Mouse (Mus musculus) G1E (cell line): Measurements from ENCODE around the gene Cyp2b13. TPM values are rescaled to one million over a fixed set of nuclear protein-coding genes. Genes with fewer than 3 reads are reported as not detected.
"Not testable (repeated sequence)": the region's sequence is repeated elsewhere in the genome, so short reads cannot be mapped to it uniquely, and the experiment has no call there.

ENCODE experiments used
- ATAC-seq: 2 replicates; pipeline ENCODE4 v1.8.0; 2016; ENCODE audit warnings: mild to moderate bottlenecking; ENCODE audit not compliant: insufficient number of reproducible peaks, poor library complexity, low FRiP score, severe bottlenecking; ENCODE audit errors: extremely low read depth
- DNase-seq: peaks from one replicate; pipeline ENCODE4 v3.0.0; 2012; ENCODE audit warnings: low spot score
- H3K27me3 ChIP-seq: 2 replicates; pipeline ENCODE4 v1.6.1; 2012; ENCODE audit warnings: mild to moderate bottlenecking, low read length, inconsistent platforms; ENCODE audit not compliant: insufficient read depth
- H3K36me3 ChIP-seq: replicated peaks from 2 replicates; pipeline ENCODE3; 2012; ENCODE audit warnings: mild to moderate bottlenecking, inconsistent platforms
- H3K4me1 ChIP-seq: 2 replicates; pipeline ENCODE4 v1.6.1; 2012; ENCODE audit warnings: low read depth, low read length, inconsistent platforms, mixed read lengths; ENCODE audit not compliant: insufficient read depth
- H3K4me3 ChIP-seq: 2 replicates; pipeline ENCODE4 v1.5.1; 2012; ENCODE audit warnings: low read depth, mild to moderate bottlenecking, inconsistent platforms, low read length, moderate library complexity, mixed read lengths
- H3K9me3 ChIP-seq: replicated peaks from 2 replicates; pipeline ENCODE4 v1.6.1; 2012; ENCODE audit warnings: inconsistent platforms
- CTCF ChIP-seq: IDR thresholded peaks from 2 replicates; pipeline ENCODE4 v1.5.1; 2012; ENCODE audit warnings: low read depth, low read length, inconsistent platforms, mixed read lengths
- GATA1 ChIP-seq: IDR thresholded peaks from 2 replicates; pipeline ENCODE4 v1.6.1; 2012; ENCODE audit warnings: borderline replicate concordance, low read length, inconsistent platforms, mixed read lengths
- GATA2 ChIP-seq: IDR thresholded peaks from 2 replicates; pipeline ENCODE4 v1.6.1; 2012; ENCODE audit warnings: low read depth, low read length, inconsistent platforms, borderline replicate concordance
- POLR2AphosphoS5 ChIP-seq: IDR thresholded peaks from 2 replicates; pipeline ENCODE4 v1.6.1; 2012; ENCODE audit warnings: low read depth, low read length, inconsistent platforms; ENCODE audit not compliant: insufficient replicate concordance
- TAL1 ChIP-seq: conservative IDR thresholded peaks from 2 replicates; pipeline ENCODE4 v1.6.1; 2012; ENCODE audit warnings: low read depth, low read length, inconsistent platforms, mixed read lengths
- polyA plus RNA-seq: library from polyadenylated mRNA; stranded (reverse); fragments of >175 nt; gene quantifications from 2 replicates; pipeline ENCODE4 v1.2.3, GENCODE M21; 2012
- total RNA-seq, 2 experiments: library from RNA; stranded (forward) in 1 of 2; stranded (reverse) in 1 of 2; fragments of 200-1000 nt in 1 of 2; fragments of >200 nt in 1 of 2; fragmentation: Nextera tagmentation in 1 of 2; gene quantifications; 2 replicates each; pipeline ENCODE4 v1.2.3; 2014 to 2017

Cyp2b13 gene
- total RNA-seq (2014; fragmentation: Nextera tagmentation) (not detected in 2 replicates), total RNA-seq (2017) (not detected in 2 replicates), polyA plus RNA-seq (not detected in 2 replicates)

DNA sequence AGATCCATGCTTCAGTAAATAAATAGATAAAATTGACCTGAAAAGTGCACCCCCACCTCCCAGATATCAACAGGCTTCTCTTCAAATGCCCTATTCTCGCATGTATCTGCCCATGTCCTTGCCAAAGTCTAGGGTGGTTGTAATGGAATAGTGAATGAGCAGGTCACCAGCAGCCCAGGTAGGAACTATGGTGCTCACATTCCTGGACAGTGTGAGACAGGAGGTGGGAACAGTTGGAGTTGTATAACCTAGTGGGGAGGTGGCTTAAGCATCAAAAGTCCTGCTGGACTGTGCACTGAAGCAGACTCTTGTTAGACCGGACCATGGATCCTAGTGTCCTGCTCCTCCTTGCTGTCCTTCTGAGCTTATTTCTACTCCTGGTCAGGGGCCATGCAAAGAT lies at the start of gene Cyp2b13:
TSS of gene Cyp2b13 (plus strand) at position 301 of the 400 bp plus-strand sequence.
- H3K36me3 ChIP-seq, H3K9me3 ChIP-seq, H3K4me3 ChIP-seq, DNase-seq, H3K27me3 ChIP-seq, H3K4me1 ChIP-seq, ATAC-seq: not testable (repeated sequence)

DNA sequence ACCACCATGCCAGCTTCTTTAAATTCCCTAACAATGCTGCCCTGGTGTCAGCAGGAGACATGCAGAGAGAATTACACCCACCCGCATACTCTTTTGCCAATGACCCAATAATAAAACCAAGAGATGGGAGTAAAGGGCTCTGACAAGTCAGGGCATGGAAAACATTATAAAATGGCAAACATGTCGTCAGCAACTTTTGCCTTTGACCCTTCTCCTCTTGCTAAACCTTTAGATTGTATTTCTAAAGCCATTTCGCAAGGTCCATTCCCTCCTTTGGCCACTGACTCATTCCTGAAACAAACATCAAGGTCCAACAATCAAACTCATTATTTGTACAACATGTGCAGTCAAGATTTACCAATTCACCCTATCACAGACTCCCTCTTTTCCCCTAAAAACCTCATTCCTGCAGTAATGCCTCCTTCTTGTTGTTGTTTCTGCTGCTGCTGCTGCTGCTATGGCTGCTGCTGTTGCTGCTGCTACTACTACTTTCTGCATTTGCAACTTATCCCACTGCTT lies 41.4 kb upstream of the Cyp2b13 start:
- H3K4me3 ChIP-seq, H3K9me3 ChIP-seq, H3K4me1 ChIP-seq, H3K36me3 ChIP-seq, DNase-seq, H3K27me3 ChIP-seq, ATAC-seq: not testable (repeated sequence)

DNA sequence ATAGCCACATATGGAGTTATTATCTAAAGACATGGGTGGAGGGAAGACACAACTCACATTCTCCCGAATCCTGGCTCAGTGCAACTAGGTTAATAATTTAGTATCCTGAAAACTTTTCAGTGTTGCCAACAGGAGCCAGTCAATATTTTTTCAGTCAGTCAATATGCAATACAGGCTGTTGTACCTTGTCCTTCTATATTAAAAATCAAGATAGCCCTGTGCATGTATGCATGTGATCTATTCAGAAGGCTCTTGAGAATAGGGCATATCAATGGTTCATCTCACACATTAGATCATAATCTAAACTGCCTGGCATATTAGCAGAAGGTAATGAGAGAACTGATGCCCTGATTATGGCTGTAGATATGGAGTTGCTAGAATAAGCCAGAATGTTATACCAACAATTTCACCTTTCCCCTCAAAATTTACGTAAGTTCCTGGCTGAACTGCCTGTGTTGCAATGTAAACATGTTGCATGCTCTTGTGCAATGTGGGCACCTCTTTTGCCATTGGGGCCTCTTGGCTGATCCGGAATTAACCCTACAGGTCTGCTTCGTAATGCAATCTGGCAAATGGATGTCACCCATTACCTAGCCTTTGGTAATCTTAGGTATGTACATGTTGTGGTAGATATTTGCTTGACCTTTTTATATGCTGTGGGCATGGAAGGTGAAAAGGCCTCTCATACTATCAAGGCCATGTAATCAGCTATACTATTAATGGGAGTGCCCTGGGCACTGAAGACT lies 6.2 kb upstream of the Cyp2b13 start:
- DNase-seq, H3K4me3 ChIP-seq, H3K27me3 ChIP-seq, H3K9me3 ChIP-seq, ATAC-seq, H3K36me3 ChIP-seq, H3K4me1 ChIP-seq: not testable (repeated sequence)

DNA sequence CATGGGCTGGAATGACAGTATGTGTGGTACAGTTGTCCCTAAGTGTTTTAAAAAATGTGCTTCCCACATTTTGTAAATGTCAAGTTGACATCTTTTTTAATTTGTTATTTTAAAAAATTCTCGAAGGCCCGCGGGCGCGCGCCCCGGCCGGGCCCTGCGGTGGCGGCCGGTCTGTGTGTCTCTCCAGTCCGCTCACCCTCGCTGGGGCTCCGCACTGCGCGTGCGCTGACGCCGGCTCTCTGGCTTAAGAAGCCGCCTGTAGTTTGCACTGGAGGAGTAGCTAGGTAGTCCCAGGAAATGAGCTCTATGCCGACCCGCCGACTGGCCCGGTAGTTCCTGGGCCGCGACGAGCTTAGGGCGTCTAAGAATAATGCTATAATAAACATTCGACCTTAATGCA lies 10.4 kb downstream of the Cyp2b13 start:
- H3K4me3 ChIP-seq, H3K27me3 ChIP-seq, H3K4me1 ChIP-seq, ATAC-seq, DNase-seq, H3K9me3 ChIP-seq, H3K36me3 ChIP-seq: not testable (repeated sequence)

DNA sequence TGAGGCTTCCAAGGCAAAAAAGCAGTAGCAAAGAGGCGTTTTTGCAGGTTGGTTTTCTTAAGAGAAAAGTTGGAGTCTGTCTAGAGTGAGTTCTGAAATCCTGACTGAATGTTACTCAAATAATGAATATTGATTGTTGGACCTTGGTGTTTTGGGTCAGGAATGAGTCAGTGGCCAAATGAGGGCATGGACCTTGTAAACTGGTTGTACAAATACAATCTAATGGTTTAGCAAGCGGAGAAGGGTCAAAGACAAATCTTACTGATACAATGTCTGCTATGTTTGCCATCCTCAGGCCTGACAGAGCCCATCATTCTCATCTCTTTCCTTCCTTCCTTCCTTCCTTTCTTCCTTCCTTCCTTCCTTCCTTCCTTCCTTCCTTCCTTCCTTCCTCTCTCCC lies 21.3 kb downstream of the Cyp2b13 start:
- no peaks in the 10 kb centered on the region for H3K4me1 ChIP-seq
- H3K9me3 ChIP-seq: no peaks in the 10 kb centered on the region
- DNase-seq (no peak), ATAC-seq (no peak)
- H3K36me3 ChIP-seq: no peaks in the 10 kb centered on the region
- no peak for TF ChIP-seq GATA2
- no peak overlapping the region for H3K4me3 ChIP-seq
- H3K27me3 ChIP-seq: no peaks in the 10 kb centered on the region

DNA sequence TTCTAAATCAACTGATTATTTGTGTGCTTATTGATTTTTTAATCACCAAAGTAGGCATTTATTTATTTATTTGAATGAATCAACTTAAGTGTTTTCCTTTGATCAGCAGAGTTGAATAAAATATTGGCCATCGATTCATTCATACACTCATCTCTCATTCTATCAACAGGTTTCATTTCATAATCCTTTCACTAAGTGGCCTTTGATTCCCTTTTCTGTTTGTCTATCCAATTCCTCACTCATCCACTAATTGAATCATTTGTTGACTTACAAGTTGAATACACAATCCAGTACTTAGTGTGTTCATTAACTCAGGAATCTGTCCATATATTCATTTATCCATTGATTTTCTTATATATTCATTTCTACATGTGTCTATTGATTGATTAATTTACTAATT lies 26.1 kb downstream of the Cyp2b13 start:
- Histone ChIP-seq H3K36me3 (no peaks in the 10 kb centered on the region), H3K9me3 (no peaks in the 10 kb centered on the region), H3K4me1 (no peaks in the 10 kb centered on the region), H3K27me3 (no peaks in the 10 kb centered on the region), H3K4me3 (no peak overlapping the region)
- DNase-seq (no peak), ATAC-seq (no peak)
- no peak for TF ChIP-seq GATA2
- no peak for TF ChIP-seq CTCF
- no peak for TF ChIP-seq POLR2AphosphoS5
- no peak for TF ChIP-seq GATA1
- no peak for TF ChIP-seq TAL1

DNA sequence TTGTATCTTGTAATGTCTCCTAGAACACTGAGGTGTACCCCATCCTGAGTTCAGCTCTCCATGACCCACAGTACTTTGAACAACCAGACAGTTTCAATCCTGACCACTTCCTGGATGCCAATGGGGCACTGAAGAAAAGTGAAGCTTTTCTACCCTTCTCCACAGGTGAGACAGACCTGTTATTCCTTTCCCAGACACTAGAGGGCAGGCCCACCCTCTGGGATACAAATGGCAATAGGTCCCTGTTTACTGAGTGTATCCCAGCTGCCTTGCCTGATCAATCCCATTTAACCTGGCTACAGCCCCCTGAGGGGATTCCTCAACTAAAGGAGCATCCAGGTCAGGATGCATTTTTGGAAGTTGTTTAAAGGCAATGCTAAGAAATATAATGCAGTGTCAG lies 27.3 kb downstream of the Cyp2b13 start:
- H3K27me3 ChIP-seq, H3K4me3 ChIP-seq, H3K36me3 ChIP-seq, DNase-seq, H3K4me1 ChIP-seq, H3K9me3 ChIP-seq, ATAC-seq: not testable (repeated sequence)

DNA sequence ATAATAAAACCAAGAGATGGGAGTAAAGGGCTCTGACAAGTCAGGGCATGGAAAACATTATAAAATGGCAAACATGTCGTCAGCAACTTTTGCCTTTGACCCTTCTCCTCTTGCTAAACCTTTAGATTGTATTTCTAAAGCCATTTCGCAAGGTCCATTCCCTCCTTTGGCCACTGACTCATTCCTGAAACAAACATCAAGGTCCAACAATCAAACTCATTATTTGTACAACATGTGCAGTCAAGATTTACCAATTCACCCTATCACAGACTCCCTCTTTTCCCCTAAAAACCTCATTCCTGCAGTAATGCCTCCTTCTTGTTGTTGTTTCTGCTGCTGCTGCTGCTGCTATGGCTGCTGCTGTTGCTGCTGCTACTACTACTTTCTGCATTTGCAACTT lies 78.3 kb downstream of the Cyp2b13 start:
- not testable (repeated sequence) for H3K36me3 ChIP-seq, ATAC-seq, DNase-seq, H3K4me3 ChIP-seq, H3K4me1 ChIP-seq, H3K27me3 ChIP-seq, H3K9me3 ChIP-seq

DNA sequence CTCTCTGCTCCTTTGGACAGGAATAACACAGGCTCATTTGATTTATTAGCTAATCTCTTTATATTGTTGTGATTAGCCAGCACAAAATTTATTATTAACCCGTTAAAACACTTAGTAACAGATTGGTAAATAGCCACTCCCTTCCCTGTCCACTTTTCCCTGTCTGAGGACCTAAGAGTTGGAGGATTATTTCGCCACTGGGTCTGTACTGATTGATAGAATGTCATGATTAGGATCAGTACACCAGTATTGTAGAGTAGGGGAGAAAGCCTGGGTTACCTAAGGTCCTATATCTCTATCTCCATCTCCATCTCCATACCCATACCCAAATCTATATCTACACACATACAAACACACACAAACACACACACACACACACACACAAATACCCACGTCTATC lies 82.4 kb downstream of the Cyp2b13 start:
- H3K4me3 ChIP-seq, H3K9me3 ChIP-seq, H3K4me1 ChIP-seq, ATAC-seq, H3K27me3 ChIP-seq, DNase-seq, H3K36me3 ChIP-seq: not testable (repeated sequence)
